Mouse (Mus musculus) urinary bladder, adult 18-20 months (tissue): ENCODE measurements around the gene Fermt1.
A peak's percentile ranks its signal among the peaks of the same experiment; 100 is the strongest.

Experiments used
- DNase-seq, 2 experiments: peaks; one replicate each; pipeline ENCODE4 v3.0.0; 2022; ENCODE audit warnings: low spot score in 2 of 2, mixed read lengths in 2 of 2

Fermt1 gene

GRCm38 (mm10) chr2:132922076-132922873, 23.4 kb downstream of the Fermt1 start:
- DNase-seq, result no peak

- DNase-seq, result no peak
Observed at GRCm38 (mm10) chr2:132914785-132915184, 30.9 kb downstream of the Fermt1 start.

GRCm38 (mm10) chr2:132906763-132907162, 38.9 kb downstream of the Fermt1 start:
- DNase-seq, result no peak

- no peak for DNase-seq
Observed at GRCm38 (mm10) chr2:132904961-132905360, 40.7 kb downstream of the Fermt1 start.

- peak in 1 of 2 experiments; percentile 11 for DNase-seq
Observed at GRCm38 (mm10) chr2:132903498-132903897, 42.2 kb downstream of the Fermt1 start.

GRCm38 (mm10) chr2:132902056-132902455, 43.6 kb downstream of the Fermt1 start:
- no peak for DNase-seq

- DNase-seq, result no peak
Observed at GRCm38 (mm10) chr2:132901636-132902035, 44.1 kb downstream of the Fermt1 start.

- no peak for DNase-seq
Observed at GRCm38 (mm10) chr2:132900596-132900995, 45.1 kb downstream of the Fermt1 start.

GRCm38 (mm10) chr2:132898211-132898610, 47.5 kb downstream of the Fermt1 start:
- no peak for DNase-seq

- DNase-seq, result no peak
Observed at GRCm38 (mm10) chr2:132893826-132894225, 51.9 kb downstream of the Fermt1 start.

- no peak for DNase-seq
Observed at GRCm38 (mm10) chr2:132885312-132885711, 60.4 kb downstream of the Fermt1 start.

- DNase-seq, result no peak
Observed at GRCm38 (mm10) chr2:132884303-132884967, 61.3 kb downstream of the Fermt1 start.

GRCm38 (mm10) chr2:132880844-132881645, 64.7 kb downstream of the Fermt1 start, which contains the start of gene Lrrn4:
TSS of gene Lrrn4 (minus strand) at chr2:132880891.
- no peak for DNase-seq

GRCm38 (mm10) chr2:132879261-132880044, 66.3 kb downstream of the Fermt1 start:
- DNase-seq, result peak in 1 of 2 experiments; percentile 19

GRCm38 (mm10) chr2:132876991-132877390, 68.7 kb downstream of the Fermt1 start:
- DNase-seq, result no peak

- DNase-seq, result no peak
Observed at GRCm38 (mm10) chr2:132873657-132874326, 71.9 kb downstream of the Fermt1 start.

GRCm38 (mm10) chr2:132871663-132872062, 74.0 kb downstream of the Fermt1 start:
- no peak for DNase-seq

GRCm38 (mm10) chr2:132870286-132870685, 75.4 kb downstream of the Fermt1 start:
- no peak for DNase-seq

- no peak for DNase-seq
Observed at GRCm38 (mm10) chr2:132869682-132870081, 76.0 kb downstream of the Fermt1 start.

- DNase-seq, result no peak
Observed at GRCm38 (mm10) chr2:132867521-132867920, 78.2 kb downstream of the Fermt1 start.

GRCm38 (mm10) chr2:132863325-132863724, 82.4 kb downstream of the Fermt1 start:
- no peak for DNase-seq
